11 mouse cellular contexts compared by ENCODE assay signal in genomic region chr5:146248746-146249145, GRCm38 (mm10). TPM values are rescaled to one million over a fixed set of nuclear protein-coding genes. Genes with fewer than 3 reads are reported as not detected.
DNase-seq lines count a peak whose midpoint lies in the region; ATAC-seq and TF ChIP-seq lines count a peak whose summit lies in the region.
"Had no signal": no experiment of that assay in that cellular context is flagged by ENCODE, and none has a peak within 500 bp of the region (broad histone marks: within the 10 kb centered on the region; RNA-seq: fewer than 3 reads in every experiment).

No protein-coding gene starts in this region.

- H3K27ac ChIP-seq in kidney, adult 2 months (ENCODE audit: insufficient read depth, low read depth, low read length) = no peak overlapping the region
- peak overlapping the region; percentile 43 for H3K27ac ChIP-seq in bone marrow macrophage, adult 2 months (ENCODE audit: insufficient read depth, low read depth, low read length)
- peak overlapping the region; percentile 97 for H3K27ac ChIP-seq in liver, embryonic 13.5 days
- H3K27ac ChIP-seq: neural tube, embryonic 13.5 days had no signal

- H3K4me3 ChIP-seq in kidney, adult 2 months (ENCODE audit: insufficient read depth, low read depth, low read length) = no peak overlapping the region
- peak overlapping the region; percentile 33 for H3K4me3 ChIP-seq in bone marrow macrophage, adult 2 months (ENCODE audit: insufficient read depth, low read length)
- no peak overlapping the region for H3K4me3 ChIP-seq in liver, embryonic 13.5 days (replicated peaks)
- H3K4me3 ChIP-seq: neural tube, embryonic 13.5 days had no signal

- H3K4me2 ChIP-seq in liver, embryonic 13.5 days = peak overlapping the region; percentile 33
- H3K4me2 ChIP-seq: neural tube, embryonic 13.5 days had no signal

- peak overlapping the region; percentile 46 for H3K9ac ChIP-seq in liver, embryonic 13.5 days
- H3K9ac ChIP-seq: neural tube, embryonic 13.5 days had no signal

- no peak for TF ChIP-seq POLR2A in kidney, adult 2 months (IDR thresholded peaks at IDR 0.05; ENCODE audit: low read depth, low read length)
- TF ChIP-seq POLR2A in bone marrow macrophage, adult 2 months (IDR thresholded peaks at IDR 0.05; ENCODE audit: borderline replicate concordance, low read depth, low read length) = no peak

- peak; percentile 77 for DNase-seq in kidney, adult 2 months
- DNase-seq in kidney, postnatal 4 days = no peak
- DNase-seq in liver, embryonic 13.5 days = no peak
- no peak for DNase-seq in thymus, adult 18-20 months
- no peak for DNase-seq in embryo, embryonic 10.5 days (ENCODE audit: low spot score)
- DNase-seq: cerebellum, postnatal 10 days; layer of hippocampus, postnatal 36 days had no signal

- no peaks in the 10 kb centered on the region for H3K27me3 ChIP-seq in kidney, adult 2 months (replicated peaks; ENCODE audit: control insufficient read depth, insufficient read depth, low read length)
- H3K27me3 ChIP-seq in liver, embryonic 13.5 days = no peaks in the 10 kb centered on the region
- H3K27me3 ChIP-seq: neural tube, embryonic 13.5 days had no signal

- no peaks in the 10 kb centered on the region for H3K9me3 ChIP-seq in liver, embryonic 13.5 days (replicated peaks)
- H3K9me3 ChIP-seq: neural tube, embryonic 13.5 days had no signal

- 49% methylated on average over 10 of the region's 10 CpGs for WGBS in kidney, adult 2 months
- 82% methylated on average over 10 of the region's 10 CpGs for WGBS in liver, embryonic 13.5 days (ENCODE audit: insufficient replicate concordance)

- no peak for TF ChIP-seq CTCF in kidney, adult 2 months (conservative IDR thresholded peaks at IDR 0.05; ENCODE audit: insufficient read depth, insufficient read length, low read depth, low read length)
- no peak for TF ChIP-seq CTCF in bone marrow macrophage, adult 2 months (IDR thresholded peaks at IDR 0.05; ENCODE audit: low read depth, low read length)

- H3K4me1 ChIP-seq in kidney, adult 2 months (ENCODE audit: control insufficient read depth, insufficient read depth, low read length) = peaks cover 14% of the 10 kb centered on the region
- peaks cover 49% of the 10 kb centered on the region for H3K4me1 ChIP-seq in bone marrow macrophage, adult 2 months (ENCODE audit: control insufficient read depth, insufficient read depth, low read length)
- peaks cover 94% of the 10 kb centered on the region for H3K4me1 ChIP-seq in liver, embryonic 13.5 days (replicated peaks)
- H3K4me1 ChIP-seq: neural tube, embryonic 13.5 days had no signal

- H3K36me3 ChIP-seq in kidney, adult 2 months (ENCODE audit: control insufficient read depth, insufficient read depth, low read length) = no peaks in the 10 kb centered on the region
- peaks cover 12% of the 10 kb centered on the region for H3K36me3 ChIP-seq in liver, embryonic 13.5 days
- H3K36me3 ChIP-seq: neural tube, embryonic 13.5 days had no signal

- ATAC-seq in liver, embryonic 13.5 days (ENCODE audit: low read depth) = no peak
- peak; percentile 83 for ATAC-seq in neutrophil, adult 5-6 weeks (ENCODE audit: extremely low read depth, insufficient number of reproducible peaks, low FRiP score, poor library complexity, severe bottlenecking)
- ATAC-seq: forebrain, embryonic 16.5 days had no signal

RNA-seq across cellular contexts. Expression of gene Cdk8, which starts 17.7 kb away (rescaled TPM):
- 34.5 and 38.4 TPM in 2 replicates for polyA plus RNA-seq in kidney, adult 2 months (2012; rRNA removed)
- 25.3 and 28.5 TPM in 2 replicates for polyA plus RNA-seq in bone marrow macrophage, adult 2 months (2012; ENCODE audit: insufficient read depth, insufficient read length, missing spikeins)
- polyA plus RNA-seq in liver, embryonic 13.5 days (2015; fragmentation: Nextera tagmentation; extraction: Ambion mirVana) = 19.9 and 20.4 TPM in 2 replicates
- 33.9 and 40.5 TPM in 2 replicates for total RNA-seq in neutrophil, adult 5-6 weeks (2017)

RNA-seq across cellular contexts. Expression of gene Rnf6, which starts 27.4 kb away (rescaled TPM):
- polyA plus RNA-seq in kidney, adult 2 months (2012; rRNA removed) = 34.8 and 36.2 TPM in 2 replicates
- 43.2 TPM in 2 replicates for polyA plus RNA-seq in bone marrow macrophage, adult 2 months (2012; ENCODE audit: insufficient read depth, insufficient read length, missing spikeins)
- 21.3 and 28.2 TPM in 2 replicates for polyA plus RNA-seq in liver, embryonic 13.5 days (2015; fragmentation: Nextera tagmentation; extraction: Ambion mirVana)
- total RNA-seq in neutrophil, adult 5-6 weeks (2017) = 65.9 and 79.7 TPM in 2 replicates
